Mouse (Mus musculus): ENCODE measurements at regions not wholly inside any gene's neighbourhood (a gene's known extent, or its start where the extent isn't known, plus 50 kb on each side); places are given as distances from the start of the nearest gene placed in this dataset.

DNA sequence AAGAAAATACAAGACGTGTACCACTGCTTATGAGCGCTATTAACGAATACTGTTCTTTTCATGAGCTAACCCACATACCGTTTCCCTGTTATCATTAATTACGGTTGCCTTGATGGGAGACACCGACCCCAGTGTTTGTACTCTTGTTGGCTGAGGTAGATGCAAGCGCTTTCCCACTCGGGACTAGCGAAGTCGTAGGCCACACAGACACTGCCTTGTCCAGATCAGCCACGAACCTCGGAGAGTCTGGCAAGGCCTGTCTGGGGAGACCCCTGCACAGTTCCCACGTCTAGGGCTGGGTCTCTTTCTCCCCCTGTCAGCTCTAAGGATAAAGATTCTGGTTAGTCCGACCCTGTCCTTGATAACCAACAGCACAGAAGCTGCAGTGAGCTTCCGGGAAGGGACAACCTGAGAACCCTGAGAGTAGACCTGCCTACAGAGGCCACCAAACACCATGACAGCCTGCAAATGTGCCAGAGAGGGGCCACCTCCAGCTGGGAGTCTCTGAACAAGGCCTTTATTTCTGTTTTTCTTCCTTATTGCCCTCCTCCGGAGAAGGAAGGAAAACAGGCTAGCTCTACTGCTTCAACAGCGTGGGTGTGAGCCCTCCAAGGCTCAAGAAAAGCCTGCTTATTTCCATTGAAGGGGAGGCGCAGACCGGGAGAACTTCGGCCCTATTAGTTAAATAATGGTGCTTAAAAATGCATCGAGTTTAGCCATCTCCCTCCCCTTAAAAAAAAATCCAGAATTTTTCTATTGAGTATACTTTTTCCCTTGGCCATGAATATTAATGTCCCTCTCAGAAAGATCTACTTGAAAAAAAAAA, 209.8 kb downstream of the Gm26897 start:
- intact Hi-C loops (cut with DNase I) = loop anchor here (10.0 kb wide), 1 partner anchor 369 kb away; no protein-coding TSS in a partner anchor
- no peak for DNase-seq

DNA sequence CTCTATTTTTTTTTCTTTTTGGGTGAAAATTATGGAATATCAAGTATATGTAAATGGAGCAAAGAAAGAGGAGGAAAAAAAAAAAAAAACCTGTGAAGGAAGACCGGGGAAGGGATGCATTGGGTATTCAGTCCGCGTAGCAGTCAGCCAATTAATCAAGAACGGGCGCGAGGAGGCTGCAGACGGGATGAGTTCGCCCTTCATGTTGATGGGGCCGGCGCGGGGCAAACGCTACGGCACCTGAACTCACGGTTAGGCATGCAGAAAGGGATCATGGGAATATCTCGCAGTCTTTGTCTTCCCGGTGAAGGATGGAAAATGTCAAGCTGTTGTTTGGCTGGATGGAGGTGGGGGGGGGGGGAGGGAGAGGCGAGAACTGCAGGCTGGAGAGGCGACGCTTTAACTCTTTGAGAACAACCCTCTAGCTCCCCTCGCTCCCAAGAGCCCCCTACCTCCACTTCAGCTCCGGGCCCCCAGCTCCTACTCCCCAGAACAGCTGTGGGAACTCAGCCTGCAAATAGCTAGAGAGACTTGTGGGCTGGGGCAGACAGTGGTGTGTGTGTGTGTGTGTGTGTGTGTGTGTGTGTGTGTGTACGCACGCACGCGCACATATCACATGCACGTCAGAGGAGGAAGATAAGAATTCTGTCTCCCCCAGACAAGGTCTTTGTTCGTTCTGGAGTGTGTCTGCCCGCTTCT, 210.7 kb downstream of the Gm26897 start:
- DNase-seq = peak; percentile 24

DNA sequence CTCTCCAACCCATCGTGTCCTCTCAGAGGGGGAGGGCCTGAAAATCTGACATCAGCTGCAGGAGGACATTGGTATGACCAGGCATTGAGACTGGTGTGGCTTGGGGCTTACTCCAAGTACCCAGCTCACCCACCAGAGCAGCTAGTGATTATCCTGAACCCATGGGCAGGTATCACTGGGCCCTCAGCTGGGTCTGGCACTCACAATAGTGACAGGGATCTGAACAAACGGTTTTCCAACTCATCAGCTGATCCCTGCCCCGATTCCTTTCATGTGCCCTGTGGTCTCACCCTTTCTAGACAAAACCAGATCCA, 211.2 kb downstream of the Gm26897 start:
- intact Hi-C loops (cut with DNase I) = loop anchor here (10.0 kb wide), 1 partner anchor 370 kb away; no protein-coding TSS in a partner anchor
- DNase-seq = no peak

More for the DNA sequence above, 210.7 kb downstream of the Gm26897 start:
- intact Hi-C loops (cut with DNase I) = loop anchor here (10.0 kb wide), 1 partner anchor 370 kb away; no protein-coding TSS in a partner anchor

DNA sequence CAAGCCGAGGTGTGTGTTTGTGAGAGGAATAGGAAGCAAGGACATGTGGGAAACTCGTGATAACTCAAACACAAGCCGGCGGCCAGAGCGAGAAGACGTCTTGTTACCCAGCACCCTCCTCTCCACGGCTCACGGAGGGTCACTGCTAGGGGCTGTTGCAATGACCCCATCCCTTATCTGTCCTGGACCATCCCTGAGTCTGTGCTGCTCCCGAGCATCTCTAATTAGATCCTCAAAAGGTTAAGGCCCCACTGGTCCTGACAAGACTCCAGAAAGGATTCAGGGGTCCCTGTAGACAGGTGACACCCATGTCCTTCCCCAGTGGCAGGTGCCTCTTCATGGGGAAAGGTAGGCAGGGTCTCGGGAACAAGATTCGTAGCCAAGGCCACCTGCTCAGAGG, 212.6 kb downstream of the Gm26897 start:
- intact Hi-C loops (cut with DNase I) = loop anchor here (10.0 kb wide), 1 partner anchor 371 kb away; no protein-coding TSS in a partner anchor
- DNase-seq = no peak

DNA sequence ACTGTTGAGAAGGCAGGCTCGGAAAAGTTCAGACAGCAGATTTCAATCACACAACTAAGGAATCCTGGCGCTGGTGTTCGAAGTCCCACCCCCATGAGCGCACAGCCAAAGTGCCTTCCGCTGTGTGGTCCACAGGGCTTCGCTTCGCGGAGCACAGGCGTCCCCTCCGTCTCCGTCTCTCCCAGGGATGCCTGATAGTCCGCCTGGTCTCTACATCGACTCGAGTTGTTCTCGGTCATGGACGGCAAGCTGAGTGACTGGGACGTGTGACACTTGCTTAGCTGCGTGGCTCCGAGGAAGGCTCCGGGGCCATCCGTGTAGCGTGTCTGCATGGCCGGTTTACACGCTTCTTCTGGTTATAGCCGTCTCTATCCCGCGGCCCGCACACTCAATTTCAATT, 224.0 kb downstream of the Gm26897 start:
- DNase-seq = no peak

GRCm38 (mm10) chr5:111958226-111958625, 224.5 kb downstream of the Gm26897 start:
- intact Hi-C loops (cut with DNase I) = no loop called here
- peak; percentile 85 for DNase-seq

More for the DNA sequence above, 224.0 kb downstream of the Gm26897 start:
- intact Hi-C loops (cut with DNase I) = no loop called here

- intact Hi-C loops (cut with DNase I) = no loop called here
- DNase-seq = no peak
Measured at GRCm38 (mm10) chr5:111965311-111965710, 231.6 kb downstream of the Gm26897 start.

- intact Hi-C loops (cut with DNase I) = no loop called here
Measured at GRCm38 (mm10) chr5:111968121-111968520, 234.4 kb downstream of the Gm26897 start.

GRCm38 (mm10) chr5:111968701-111969100, 235.0 kb downstream of the Gm26897 start:
- intact Hi-C loops (cut with DNase I) = no loop called here

More at GRCm38 (mm10) chr5:111968121-111968520, 234.4 kb downstream of the Gm26897 start:
- DNase-seq = no peak

DNA sequence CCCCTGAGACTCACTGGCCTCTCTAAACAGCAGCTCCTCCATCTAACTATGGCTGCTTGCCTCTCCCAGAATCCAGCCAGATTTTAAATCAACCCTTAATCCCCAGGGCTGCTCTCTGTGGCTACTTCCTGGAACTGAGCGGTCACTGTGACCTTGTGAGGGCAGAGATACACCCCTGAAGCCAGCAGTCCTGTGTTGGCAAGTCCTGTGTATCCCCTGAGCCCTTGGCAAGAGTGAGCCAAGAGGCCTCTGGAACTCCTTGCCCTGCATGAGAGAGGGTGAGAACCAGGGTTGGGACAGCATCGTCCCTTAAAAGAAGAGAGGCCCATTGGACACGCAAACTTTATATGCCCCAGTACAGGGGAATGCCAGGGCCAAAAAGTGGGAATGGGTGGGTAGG, 237.5 kb downstream of the Gm26897 start:
- DNase-seq = no peak
- intact Hi-C loops (cut with DNase I) = no loop called here

More at GRCm38 (mm10) chr5:111968701-111969100, 235.0 kb downstream of the Gm26897 start:
- no peak for DNase-seq

DNA sequence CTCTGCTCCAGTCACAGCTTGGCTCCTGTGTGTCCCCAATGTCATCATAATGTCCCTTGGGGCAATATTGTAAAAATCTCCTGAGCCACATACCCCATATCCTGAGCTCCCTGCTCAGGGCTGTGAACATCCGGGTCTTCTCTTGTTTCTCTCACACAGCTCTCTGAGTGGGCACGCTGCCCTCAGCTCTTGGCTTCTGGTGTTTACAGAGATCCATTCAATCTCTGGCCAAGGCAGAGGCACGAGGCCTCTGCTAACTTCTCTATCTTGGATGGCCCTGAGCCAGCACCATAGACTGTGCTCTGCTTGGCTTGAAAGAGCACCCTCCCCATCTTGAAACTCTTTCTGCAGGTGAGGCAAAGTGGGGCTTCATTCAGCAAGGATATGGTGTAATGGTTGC, 238.2 kb downstream of the Gm26897 start:
- DNase-seq = peak; percentile 61
- intact Hi-C loops (cut with DNase I) = no loop called here

GRCm38 (mm10) chr5:111975686-111976085, 242.0 kb downstream of the Gm26897 start:
- intact Hi-C loops (cut with DNase I) = no loop called here
- no peak for DNase-seq

DNA sequence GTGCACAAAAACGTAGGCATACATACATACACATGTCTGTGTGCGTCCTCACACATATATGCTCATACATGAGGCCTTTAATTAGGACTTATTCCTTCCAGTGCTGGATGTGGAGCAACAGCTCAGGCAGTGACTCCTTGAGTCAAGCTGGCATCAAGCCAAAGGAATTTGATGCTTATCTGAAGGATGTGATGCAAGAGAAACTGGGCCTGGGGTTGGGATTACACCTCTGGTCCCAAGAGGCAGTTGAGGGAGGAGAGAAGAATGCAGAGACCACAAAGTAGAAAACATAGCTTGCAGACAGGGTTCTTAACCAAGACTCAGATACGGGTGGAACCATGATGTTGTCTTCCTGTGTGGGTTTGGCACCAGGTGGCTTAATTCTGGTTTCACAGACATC, 245.9 kb downstream of the Gm26897 start:
- no peak for DNase-seq
- intact Hi-C loops (cut with DNase I) = no loop called here

GRCm38 (mm10) chr5:111982106-111982505, 248.4 kb downstream of the Gm26897 start:
- DNase-seq = no peak
- intact Hi-C loops (cut with DNase I) = no loop called here

DNA sequence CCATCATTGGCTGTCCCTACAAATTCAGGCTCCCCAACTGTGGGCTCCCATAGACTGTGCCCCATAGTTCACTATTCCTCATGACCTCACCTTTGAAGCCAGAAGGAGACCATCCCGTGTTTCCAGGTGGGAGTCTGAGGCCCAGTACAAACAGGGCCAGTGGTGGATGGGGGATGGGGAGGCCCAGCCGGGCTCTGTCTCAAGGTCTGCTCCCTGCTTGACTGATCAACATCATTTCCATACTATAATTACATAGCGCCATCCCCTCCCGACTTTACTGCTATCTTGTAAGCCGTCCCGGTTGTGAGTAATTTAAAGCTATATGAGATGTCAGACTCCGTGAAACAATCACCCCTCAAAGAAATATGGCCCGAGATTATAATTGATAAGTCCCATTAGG, 252.3 kb downstream of the Gm26897 start:
- no peak for DNase-seq
- intact Hi-C loops (cut with DNase I) = no loop called here

GRCm38 (mm10) chr5:111987036-111987435, 253.3 kb downstream of the Gm26897 start:
- DNase-seq = no peak
- intact Hi-C loops (cut with DNase I) = no loop called here

GRCm38 (mm10) chr5:111991805-111992204, 258.1 kb downstream of the Gm26897 start:
- intact Hi-C loops (cut with DNase I) = no loop called here
- DNase-seq = no peak

DNA sequence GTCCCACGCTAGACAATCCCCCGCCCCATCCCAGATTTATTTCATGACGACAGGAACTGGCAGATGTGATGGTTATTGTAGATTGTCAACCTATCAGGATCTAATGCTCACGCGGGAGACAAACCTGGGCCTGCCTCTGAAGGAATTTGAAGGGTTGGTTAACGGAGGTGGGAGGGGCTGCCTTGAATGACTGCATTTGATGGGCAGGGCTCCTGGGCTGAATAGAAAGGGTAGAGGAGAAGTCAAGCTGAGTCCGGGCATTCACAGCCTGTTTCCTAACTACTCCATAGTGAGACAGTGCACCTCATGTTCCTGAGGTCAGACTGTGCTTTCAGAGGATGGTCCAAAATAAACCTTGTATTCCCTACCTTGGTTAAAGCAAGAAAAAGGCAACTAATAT, 259.1 kb downstream of the Cryba4 start:
- no peak for DNase-seq
- intact Hi-C loops (cut with DNase I) = no loop called here

- DNase-seq = no peak
- intact Hi-C loops (cut with DNase I) = no loop called here
Measured at GRCm38 (mm10) chr5:111993930-111994329, 258.4 kb downstream of the Cryba4 start.

DNA sequence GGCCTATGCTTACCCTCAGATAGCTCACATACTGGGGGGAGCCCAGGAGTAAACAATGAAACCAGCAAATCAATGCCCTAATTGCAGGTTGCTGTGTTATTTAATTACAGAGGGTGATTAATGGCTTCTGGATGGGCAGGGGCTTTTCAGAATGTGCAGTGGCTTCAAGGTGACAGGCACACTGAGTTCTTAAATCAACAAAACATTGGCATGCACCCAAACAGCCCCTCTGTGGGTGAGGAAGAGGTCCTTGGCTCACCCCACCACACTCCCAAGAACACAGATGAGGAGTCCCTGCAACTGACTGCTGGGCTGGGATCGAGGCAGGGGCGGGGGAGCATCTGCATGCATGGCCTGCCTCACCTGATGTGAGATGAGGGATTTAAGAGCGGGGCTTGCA, 255.5 kb downstream of the Cryba4 start:
- DNase-seq = no peak
- intact Hi-C loops (cut with DNase I) = no loop called here

- peak; percentile 47 for DNase-seq
- intact Hi-C loops (cut with DNase I) = no loop called here
Measured at GRCm38 (mm10) chr5:112001742-112002701, 250.3 kb downstream of the Cryba4 start.
